In genomic region chr2:170895096-170895495, GRCm38 (mm10) we compare ENCODE assay signal across 20 mouse cellular contexts.
A peak's percentile ranks its signal among the peaks of the same experiment; 100 is the strongest.
DNase-seq lines count a peak whose midpoint lies in the region; ATAC-seq and TF ChIP-seq lines count a peak whose summit lies in the region.
"Had no signal": no experiment of that assay in that cellular context is flagged by ENCODE, and none has a peak within 500 bp of the region (broad histone marks: within the 10 kb centered on the region; RNA-seq: fewer than 3 reads in every experiment).

No protein-coding gene starts in this region.

- no peaks in the 10 kb centered on the region for H3K27me3 ChIP-seq in forebrain, embryonic 11.5 days (ENCODE audit: control insufficient read depth, insufficient read depth, low read length)
- no peaks in the 10 kb centered on the region for H3K27me3 ChIP-seq in forebrain, embryonic 12.5 days
- no peaks in the 10 kb centered on the region for H3K27me3 ChIP-seq in hindbrain, embryonic 16.5 days (replicated peaks; ENCODE audit: control insufficient read depth, insufficient read depth, low read length)
- H3K27me3 ChIP-seq: embryonic facial prominence, embryonic 13.5 days; heart, embryonic 13.5 days; intestine, embryonic 15.5 days; lung, embryonic 15.5 days had no signal

- WGBS in forebrain, embryonic 11.5 days, result 78% methylated on average over 8 of the region's 8 CpGs
- WGBS in forebrain, embryonic 12.5 days, result 71% methylated on average over 8 of the region's 8 CpGs
- 57% methylated on average over 8 of the region's 8 CpGs for WGBS in hindbrain, embryonic 16.5 days

- H3K9me3 ChIP-seq in forebrain, embryonic 11.5 days (ENCODE audit: control insufficient read depth, low read length), result no peaks in the 10 kb centered on the region
- H3K9me3 ChIP-seq in forebrain, embryonic 12.5 days, result no peaks in the 10 kb centered on the region
- H3K9me3 ChIP-seq in hindbrain, embryonic 16.5 days (ENCODE audit: control insufficient read depth, low read length), result no peaks in the 10 kb centered on the region
- H3K9me3 ChIP-seq: embryonic facial prominence, embryonic 13.5 days; heart, embryonic 13.5 days; intestine, embryonic 15.5 days; lung, embryonic 15.5 days had no signal

- no peak for ATAC-seq in forebrain, embryonic 11.5 days (replicated peaks; ENCODE audit: low FRiP score)
- no peak for ATAC-seq in forebrain, embryonic 12.5 days (ENCODE audit: low FRiP score)
- ATAC-seq in hindbrain, embryonic 16.5 days, result no peak
- ATAC-seq: intestine, embryonic 15.5 days had no signal

- no peaks in the 10 kb centered on the region for H3K36me3 ChIP-seq in forebrain, embryonic 11.5 days (ENCODE audit: control insufficient read depth, insufficient read depth, low read length)
- H3K36me3 ChIP-seq in forebrain, embryonic 12.5 days (replicated peaks), result no peaks in the 10 kb centered on the region
- H3K36me3 ChIP-seq in hindbrain, embryonic 16.5 days (ENCODE audit: control insufficient read depth, insufficient read depth, low read length), result no peaks in the 10 kb centered on the region
- H3K36me3 ChIP-seq: embryonic facial prominence, embryonic 13.5 days; heart, embryonic 13.5 days; intestine, embryonic 15.5 days; lung, embryonic 15.5 days had no signal

- H3K9ac ChIP-seq in forebrain, embryonic 11.5 days (ENCODE audit: low read length), result no peak overlapping the region
- no peak overlapping the region for H3K9ac ChIP-seq in forebrain, embryonic 12.5 days
- H3K9ac ChIP-seq in hindbrain, embryonic 16.5 days (ENCODE audit: low read depth, low read length), result no peak overlapping the region
- H3K9ac ChIP-seq: embryonic facial prominence, embryonic 13.5 days; heart, embryonic 13.5 days; hindbrain, embryonic 14.5 days; intestine, embryonic 15.5 days; liver, embryonic 14.5 days; lung, embryonic 15.5 days had no signal

- no peaks in the 10 kb centered on the region for H3K4me1 ChIP-seq in forebrain, embryonic 11.5 days (replicated peaks; ENCODE audit: control insufficient read depth, insufficient read depth, low read length)
- no peaks in the 10 kb centered on the region for H3K4me1 ChIP-seq in forebrain, embryonic 12.5 days
- H3K4me1 ChIP-seq in hindbrain, embryonic 16.5 days (ENCODE audit: control insufficient read depth, insufficient read depth, low read depth, low read length), result no peaks in the 10 kb centered on the region
- H3K4me1 ChIP-seq: embryonic facial prominence, embryonic 13.5 days; heart, embryonic 13.5 days; lung, embryonic 15.5 days had no signal

- no peak for TF ChIP-seq CTCF in layer of hippocampus, adult 2 months (conservative IDR thresholded peaks at IDR 0.05)

- DNase-seq in forebrain, embryonic 11.5 days (ENCODE audit: low spot score), result peak; percentile 44
- peak; percentile 23 to 25 for DNase-seq in layer of hippocampus, adult 2 months (ENCODE audit: low spot score in 2 of 2)
- no peak for DNase-seq in layer of hippocampus, adult 9-10 months (ENCODE audit: low spot score)
- DNase-seq in brain, adult 2 months (ENCODE audit: low read depth, low spot score), result peak; percentile 65
- peak; percentile 58 for DNase-seq in right cerebral cortex, postnatal 25 days
- DNase-seq in thymus, postnatal 4 days, result no peak
- DNase-seq: adrenal gland, adult 2 months; cerebellum, postnatal 14 days; heart, postnatal 36 days; kidney, adult 9 months; kidney, postnatal 36 days had no signal

- H3K27ac ChIP-seq in forebrain, embryonic 11.5 days (ENCODE audit: low read depth, low read length), result no peak overlapping the region
- H3K27ac ChIP-seq in forebrain, embryonic 12.5 days, result no peak overlapping the region
- no peak overlapping the region for H3K27ac ChIP-seq in layer of hippocampus, adult 2 months
- H3K27ac ChIP-seq in hindbrain, embryonic 16.5 days (ENCODE audit: low read depth, low read length), result no peak overlapping the region
- H3K27ac ChIP-seq: embryonic facial prominence, embryonic 13.5 days; heart, embryonic 13.5 days; hindbrain, embryonic 14.5 days; intestine, embryonic 15.5 days; liver, embryonic 14.5 days; lung, embryonic 15.5 days had no signal

- no peak overlapping the region for H3K4me2 ChIP-seq in forebrain, embryonic 11.5 days (ENCODE audit: low read depth, low read length, severe bottlenecking)
- H3K4me2 ChIP-seq in forebrain, embryonic 12.5 days, result no peak overlapping the region
- no peak overlapping the region for H3K4me2 ChIP-seq in hindbrain, embryonic 16.5 days (ENCODE audit: low read length)
- H3K4me2 ChIP-seq: embryonic facial prominence, embryonic 13.5 days; heart, embryonic 13.5 days; hindbrain, embryonic 14.5 days; intestine, embryonic 15.5 days; lung, embryonic 15.5 days; midbrain, embryonic 11.5 days had no signal

- no peak overlapping the region for H3K4me3 ChIP-seq in forebrain, embryonic 11.5 days (ENCODE audit: low read depth, low read length)
- H3K4me3 ChIP-seq in forebrain, embryonic 12.5 days (replicated peaks), result no peak overlapping the region
- H3K4me3 ChIP-seq in layer of hippocampus, adult 2 months, result no peak overlapping the region
- H3K4me3 ChIP-seq in hindbrain, embryonic 16.5 days (ENCODE audit: low read length), result no peak overlapping the region
- H3K4me3 ChIP-seq: embryonic facial prominence, embryonic 13.5 days; heart, embryonic 13.5 days; intestine, embryonic 15.5 days; lung, embryonic 15.5 days had no signal

Comparison
In these comparisons a context has a peak if more than half of its experiments do, and no peak if none do; other contexts are left out.
1. DNase-seq: peak in forebrain, embryonic 11.5 days (single experiment), layer of hippocampus, adult 2 months (2 of 2), brain, adult 2 months (single experiment) and right cerebral cortex, postnatal 25 days (single experiment); none in layer of hippocampus, adult 9-10 months (single experiment) and thymus, postnatal 4 days (single experiment).